Mouse (Mus musculus) heart, postnatal 14 days (tissue): Measurements from ENCODE around the gene Gnat1. TPM values are rescaled to one million over a fixed set of nuclear protein-coding genes. Genes with fewer than 3 reads are reported as not detected.

ENCODE experiments used
- DNase-seq, 2 experiments: peaks; one replicate each; pipeline ENCODE4 v3.0.0; 2021 to 2022
- intact Hi-C: fragments of 180-260 bp; cut with DNase I; formaldehyde crosslinking; loops from one replicate; pipeline ENCODE4 v1.15.1; 2025
- long read RNA-seq, 2 experiments: library from polyadenylated mRNA; stranded (forward); transcript quantifications; one replicate each; pipeline ENCODE4 v2.0.0; 2021
- total RNA-seq, 2 experiments: library from RNA; stranded (reverse); gene quantifications; 2 replicates each; pipeline ENCODE4 v1.2.3; 2021

Gnat1 gene
- not detected for total RNA-seq
- long read RNA-seq, experiment 1: 0 reads
- long read RNA-seq, experiment 2: 0 reads

DNA sequence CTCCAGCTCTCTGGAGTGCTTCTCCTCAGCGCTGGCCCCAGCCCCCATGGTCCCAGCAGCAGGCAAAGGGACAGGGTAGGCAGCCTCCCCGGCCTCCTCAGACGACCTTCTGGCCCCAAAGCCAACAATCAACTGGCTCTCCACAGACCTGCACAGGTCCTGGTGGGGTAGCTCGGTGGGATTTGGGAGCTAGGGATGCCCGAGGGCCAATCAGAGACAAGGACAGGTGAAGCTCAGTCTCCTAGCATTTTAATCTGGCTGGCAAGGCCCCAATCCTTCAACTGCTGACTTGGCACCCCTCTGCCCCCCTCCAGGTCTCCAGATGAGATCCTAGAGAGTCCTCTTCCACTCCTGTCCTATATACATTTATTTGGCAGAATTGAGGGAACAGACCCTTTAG, at the start of gene Gnat1:
Gnat1 (minus strand) TSS at position 212 of the 400 bp plus-strand sequence.
- intact Hi-C loops: no loop called here
- DNase-seq: no peak

- intact Hi-C loops: no loop called here
- DNase-seq: no peak
These were observed 49.6 kb upstream of the Gnat1 start for GRCm38 (mm10) chr9:107728919-107729670.

DNA sequence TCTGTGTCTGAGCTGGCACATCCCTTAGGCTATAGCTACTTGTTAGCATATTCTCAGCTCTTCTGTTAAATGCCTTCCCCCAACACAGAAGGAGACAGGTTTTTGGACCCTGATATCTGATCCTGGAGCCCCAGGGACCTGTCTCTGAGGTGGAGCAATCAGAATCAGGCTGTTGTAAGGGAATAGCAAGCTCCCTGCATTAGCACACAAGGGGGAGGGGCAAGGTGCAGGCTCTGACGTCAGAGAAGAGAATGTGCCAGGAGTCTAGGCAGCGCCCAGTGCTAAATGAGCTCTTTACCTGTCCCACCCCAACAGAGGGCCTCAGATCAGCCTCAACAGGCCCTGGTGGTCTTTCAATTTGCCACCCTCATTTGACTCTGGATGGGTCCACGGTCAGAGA, 47.5 kb upstream of the Gnat1 start:
- no peak for DNase-seq

DNA sequence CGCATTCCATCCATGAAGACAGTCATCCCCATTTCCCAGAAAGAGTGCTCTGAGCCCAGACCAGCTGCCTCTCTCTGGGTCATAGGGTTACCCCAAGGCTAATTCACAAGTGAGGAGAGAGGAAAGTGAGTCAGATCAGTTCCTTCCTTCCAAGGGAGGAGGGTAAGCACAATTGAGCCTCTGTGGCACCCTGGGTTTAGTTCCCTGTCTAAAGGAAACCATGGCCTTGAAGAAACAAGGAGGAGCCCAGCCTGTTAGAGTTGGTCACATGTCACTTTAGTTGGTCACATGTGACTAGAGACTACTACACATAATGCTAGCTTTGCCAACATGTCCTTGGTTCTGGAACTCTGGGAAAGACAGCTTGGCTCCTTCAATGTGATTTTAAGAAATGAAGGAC, 45.3 kb upstream of the Gnat1 start:
- intact Hi-C loops: no loop called here
- no peak for DNase-seq

More for the DNA sequence above, 47.5 kb upstream of the Gnat1 start:
- intact Hi-C loops: no loop called here

GRCm38 (mm10) chr9:107723794-107724531, 44.5 kb upstream of the Gnat1 start:
- intact Hi-C loops: no loop called here
- peak; percentile 46 to 62 for DNase-seq

DNA sequence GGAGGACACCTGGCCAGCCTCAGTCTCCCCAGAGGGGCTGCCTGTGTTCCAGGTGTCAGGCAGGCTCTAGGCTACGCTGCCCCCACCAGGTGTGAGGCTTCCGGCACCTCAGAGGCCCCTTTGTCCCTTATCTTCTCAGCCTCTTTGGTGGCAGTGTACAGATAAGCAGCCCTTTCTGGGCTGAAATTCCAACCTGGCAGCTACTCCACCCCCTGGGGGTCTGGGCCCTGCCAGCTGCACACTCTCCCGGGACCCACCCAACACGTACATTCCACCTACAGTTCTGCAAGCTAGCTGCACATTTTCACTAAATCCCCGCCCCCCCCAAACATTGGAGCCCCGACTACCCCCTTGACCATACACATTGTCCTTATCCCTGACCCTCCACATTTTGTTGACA, 43.8 kb upstream of the Gnat1 start:
- DNase-seq: no peak
- intact Hi-C loops: no loop called here

GRCm38 (mm10) chr9:107718781-107719540, 39.4 kb upstream of the Gnat1 start:
- no peak for DNase-seq
- intact Hi-C loops: no loop called here

DNA sequence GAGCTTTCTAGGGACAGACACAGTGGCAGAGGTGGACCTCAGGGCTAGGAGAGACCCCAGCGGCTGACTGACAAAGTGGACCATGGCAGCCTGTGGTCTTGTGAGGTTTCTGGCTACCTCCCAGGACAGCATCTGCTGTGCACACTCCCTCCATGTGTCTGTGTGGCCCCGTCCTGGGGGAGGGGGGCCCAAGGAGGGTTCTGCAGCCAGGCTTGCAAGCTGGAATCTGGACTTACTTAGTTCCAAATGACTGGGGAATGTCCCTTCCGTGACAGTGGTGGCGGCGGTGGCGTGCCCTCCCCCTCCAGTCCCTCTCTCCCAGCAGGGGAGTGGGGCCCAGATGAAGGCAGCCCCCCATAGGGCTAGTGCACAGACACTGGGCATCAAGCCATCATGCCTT, 37.4 kb upstream of the Gnat1 start:
- intact Hi-C loops: no loop called here
- DNase-seq: no peak

DNA sequence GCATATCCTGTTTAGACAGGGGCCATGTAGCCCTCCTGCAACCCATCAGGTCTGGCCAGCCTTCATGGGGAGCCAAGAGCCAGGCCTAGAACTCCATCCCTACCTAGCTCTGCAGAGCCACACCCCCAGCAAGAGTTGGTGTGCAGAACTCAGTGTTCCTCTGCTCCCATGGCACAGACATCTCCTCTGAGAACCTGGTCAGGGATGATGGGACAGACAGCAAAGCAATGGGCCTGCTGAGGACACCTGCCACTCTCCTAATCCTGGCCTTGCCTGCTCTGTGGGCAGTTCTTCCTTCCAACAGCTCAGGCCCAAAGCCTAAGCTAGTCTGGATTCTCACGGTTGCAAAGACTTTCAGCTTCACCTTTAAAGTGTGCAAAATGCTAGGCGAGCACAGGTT, 36.1 kb upstream of the Gnat1 start:
- intact Hi-C loops: no loop called here
- DNase-seq: no peak

- peak; percentile 43 to 60 for DNase-seq
- intact Hi-C loops: no loop called here
These were observed 34.9 kb upstream of the Gnat1 start for GRCm38 (mm10) chr9:107714221-107714952.

GRCm38 (mm10) chr9:107709697-107710483, 30.4 kb upstream of the Gnat1 start, which contains the start of gene Sema3f:
TSS of gene Sema3f (minus strand) at chr9:107710475.
- DNase-seq: peak; percentile 80 to 87
- intact Hi-C loops: loop anchor here (1.0 kb wide), 1 partner anchor 28 kb away; no protein-coding TSS in a partner anchor

DNA sequence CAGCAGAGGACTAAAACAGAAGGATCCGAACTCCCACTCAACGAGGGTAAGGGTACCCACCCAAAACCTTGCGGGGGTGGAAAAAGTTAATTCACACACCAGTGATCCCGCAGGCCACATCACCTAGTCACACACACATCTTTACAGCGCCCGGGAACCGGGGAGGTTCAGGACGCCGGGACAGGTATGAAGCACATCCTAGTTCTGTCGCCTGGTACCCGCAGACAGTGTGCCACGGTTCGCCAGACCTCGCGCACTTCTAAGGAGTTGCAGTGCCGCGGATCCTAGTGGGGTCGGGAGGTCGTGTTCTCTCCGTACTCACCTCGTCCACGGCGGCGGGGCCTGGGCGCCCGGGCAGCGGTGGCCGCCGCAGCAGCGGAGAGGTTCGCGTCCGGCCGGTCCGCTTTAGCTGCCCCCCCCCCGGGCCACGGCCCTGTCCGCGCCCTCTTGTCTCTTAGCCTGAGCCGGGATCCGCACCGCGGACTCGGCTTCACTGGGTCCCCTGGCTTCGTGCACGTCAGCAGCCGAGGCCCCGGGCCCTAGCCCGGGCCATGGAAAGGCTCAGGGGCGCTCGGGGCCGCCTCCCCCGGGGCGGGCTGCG, 29.7 kb upstream of the Gnat1 start:
- peak in 1 of 2 experiments; percentile 34 for DNase-seq
- intact Hi-C loops: no loop called here

GRCm38 (mm10) chr9:107708439-107709095, 29.1 kb upstream of the Gnat1 start:
- no peak for DNase-seq
- intact Hi-C loops: no loop called here

- intact Hi-C loops: no loop called here
These were observed 28.4 kb upstream of the Gnat1 start for GRCm38 (mm10) chr9:107707701-107708438.

DNA sequence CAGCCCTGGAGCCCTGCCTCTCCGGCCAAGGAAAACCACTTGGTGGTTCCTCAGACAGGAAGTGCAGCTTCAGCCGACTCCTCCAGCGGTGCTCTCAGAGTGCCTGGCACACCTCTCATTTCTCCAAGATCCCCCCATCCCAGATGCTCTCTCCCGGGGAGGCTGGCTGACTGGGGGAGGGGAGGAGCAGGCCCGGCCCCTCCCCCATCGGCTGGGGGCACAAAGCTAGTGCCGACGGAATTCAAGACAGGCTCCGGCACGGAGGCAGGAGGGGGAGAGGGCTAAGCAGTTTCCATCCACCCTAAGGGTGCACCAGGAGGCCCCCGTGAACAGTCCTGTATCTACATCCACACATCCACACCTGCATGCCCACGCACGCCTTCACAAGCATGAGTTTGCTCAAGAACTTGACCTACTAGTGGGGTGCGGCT, 27.3 kb upstream of the Gnat1 start:
- intact Hi-C loops: no loop called here
- DNase-seq: no peak

More at GRCm38 (mm10) chr9:107707701-107708438, 28.4 kb upstream of the Gnat1 start:
- DNase-seq: no peak

DNA sequence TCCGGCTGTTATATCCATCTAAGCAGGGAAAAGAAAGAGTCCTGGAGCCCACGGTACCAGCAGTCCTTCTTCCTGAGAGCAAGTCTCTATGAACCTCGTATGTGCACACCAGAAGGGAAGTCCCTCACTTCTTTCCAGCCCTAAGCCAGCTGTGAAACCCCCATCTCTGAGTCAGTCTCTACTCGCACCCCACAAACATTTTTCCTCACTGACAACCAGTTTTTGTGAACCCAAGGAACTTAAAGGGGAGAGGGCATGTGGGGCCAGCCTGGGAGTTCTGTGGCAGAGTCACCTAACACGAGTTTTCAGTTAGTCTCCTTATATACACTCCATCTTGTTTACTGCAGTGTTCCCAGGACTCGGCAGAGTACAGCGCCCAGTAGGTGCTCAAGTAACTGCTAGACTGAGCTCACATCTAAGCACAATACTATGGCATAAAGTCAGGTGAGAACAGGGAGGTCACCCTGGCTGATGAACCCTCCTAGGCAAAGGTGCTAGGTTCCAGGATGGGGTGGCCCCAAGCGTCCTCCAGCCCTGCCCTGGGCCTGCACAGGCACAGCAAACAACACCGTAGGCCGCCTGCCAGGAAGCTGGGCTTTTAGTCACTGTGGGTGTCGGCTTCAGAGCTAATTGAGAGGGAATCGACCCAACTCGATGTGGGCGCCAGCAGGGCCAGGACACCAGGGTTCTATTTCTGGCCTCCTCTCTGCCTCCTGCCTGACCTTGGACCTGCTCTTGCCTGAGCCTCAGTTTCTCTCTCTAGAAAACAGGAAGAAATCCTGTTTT, 24.0 kb upstream of the Gnat1 start:
- DNase-seq: peak; percentile 58 to 61
- intact Hi-C loops: no loop called here

GRCm38 (mm10) chr9:107702606-107703185, 23.2 kb upstream of the Gnat1 start:
- DNase-seq: no peak
- intact Hi-C loops: no loop called here
